Mouse (Mus musculus) ES-Bruce4 (cell line): ENCODE data around the gene Zeb2.

Source experiments
- CTCF ChIP-seq: IDR thresholded peaks from one replicate; pipeline ENCODE4 v1.8.1; 2011; ENCODE audit warnings: low read depth, low read length
- EP300 ChIP-seq: IDR thresholded peaks from 2 replicates; pipeline ENCODE4 v1.6.1; 2011; ENCODE audit warnings: low read depth, low read length; ENCODE audit not compliant: insufficient read depth
- POLR2A ChIP-seq: IDR thresholded peaks from one replicate; pipeline ENCODE4 v1.8.1; 2011; ENCODE audit warnings: low read length; ENCODE audit not compliant: insufficient read depth

DNA sequence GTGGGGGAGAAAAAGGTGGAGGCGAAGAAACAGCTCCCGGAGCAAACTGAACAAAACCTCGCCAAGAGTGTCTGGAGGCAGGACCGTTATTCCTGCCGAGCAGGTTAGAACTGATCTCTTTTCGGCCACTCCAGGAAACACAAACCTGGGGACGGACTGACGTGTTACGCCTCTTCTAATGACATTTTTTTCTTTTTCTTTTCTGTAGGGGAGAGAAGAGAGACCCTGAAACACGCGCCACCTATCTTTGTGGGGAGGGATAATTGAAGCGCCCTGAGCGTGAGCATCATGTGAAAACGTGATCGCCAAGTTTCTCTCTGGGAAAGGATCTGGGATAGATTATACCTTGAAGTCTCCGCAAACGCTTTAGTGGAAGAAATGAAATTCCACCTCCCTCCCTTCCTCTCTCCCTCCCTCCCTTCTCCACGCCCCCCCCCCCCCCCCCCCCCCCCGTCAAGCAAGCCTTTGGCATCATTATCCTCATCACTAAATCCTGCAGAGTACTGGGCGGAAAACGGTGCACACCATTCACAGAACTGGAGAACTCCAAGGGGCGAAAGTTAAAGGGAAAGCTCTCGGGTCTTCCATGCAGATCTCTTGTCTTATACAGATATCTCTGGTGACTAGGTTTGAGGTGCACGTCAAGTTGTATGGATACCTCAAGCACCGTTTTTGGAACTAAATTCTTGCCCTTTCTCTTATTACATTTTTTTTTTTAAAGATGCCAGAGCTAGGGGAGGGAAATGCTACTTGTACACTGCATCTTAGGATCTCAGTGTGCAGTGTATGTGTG is 4.1 kb downstream of the Zeb2 start:
- TF ChIP-seq POLR2A (no peak), CTCF (no peak), EP300 (no peak)
